Mouse (Mus musculus) retina, embryonic 14.5 days (tissue): ENCODE data around the gene Nedd9.
"Not testable (repeated sequence)": the region's sequence is repeated elsewhere in the genome, so short reads cannot be mapped to it uniquely, and the experiment has no call there.

Source experiments
- DNase-seq: peaks from one replicate; pipeline ENCODE4 v3.0.0-alpha.2; 2015; ENCODE audit warnings: low spot score

Gene Nedd9

GRCm38 (mm10) chr13:41374886-41375285, 112.3 kb downstream of the Nedd9 start:
- no peak for DNase-seq

- DNase-seq, result no peak
These were observed 114.4 kb downstream of the Nedd9 start for GRCm38 (mm10) chr13:41372555-41373460.

- DNase-seq, result no peak
These were observed 115.6 kb downstream of the Nedd9 start for GRCm38 (mm10) chr13:41371547-41371946.

GRCm38 (mm10) chr13:41368612-41369011, 118.5 kb downstream of the Nedd9 start:
- DNase-seq, result no peak

GRCm38 (mm10) chr13:41367176-41367611, 120.0 kb downstream of the Nedd9 start:
- DNase-seq, result no peak

- not testable (repeated sequence) for DNase-seq
These were observed 120.6 kb downstream of the Nedd9 start for GRCm38 (mm10) chr13:41366609-41367008.

- DNase-seq, result no peak
These were observed 122.9 kb downstream of the Nedd9 start for GRCm38 (mm10) chr13:41364273-41364672.

- no peak for DNase-seq
These were observed 124.3 kb downstream of the Nedd9 start for GRCm38 (mm10) chr13:41362909-41363308.

GRCm38 (mm10) chr13:41360272-41360815, 126.8 kb downstream of the Nedd9 start:
- no peak for DNase-seq

- peak; percentile 48 for DNase-seq
These were observed 127.6 kb downstream of the Nedd9 start for GRCm38 (mm10) chr13:41359330-41360215.

- peak; percentile 96 for DNase-seq
These were observed 128.5 kb downstream of the Nedd9 start for GRCm38 (mm10) chr13:41358480-41359180.

GRCm38 (mm10) chr13:41358009-41358408, 129.2 kb downstream of the Nedd9 start:
- DNase-seq, result peak; percentile 25

GRCm38 (mm10) chr13:41357586-41357985, 129.6 kb downstream of the Nedd9 start:
- DNase-seq, result no peak

GRCm38 (mm10) chr13:41357161-41357560, 130.0 kb downstream of the Nedd9 start:
- no peak for DNase-seq

GRCm38 (mm10) chr13:41355552-41355951, 131.6 kb downstream of the Nedd9 start:
- no peak for DNase-seq

GRCm38 (mm10) chr13:41354591-41354990, 132.6 kb downstream of the Nedd9 start:
- no peak for DNase-seq

GRCm38 (mm10) chr13:41353676-41354075, 133.5 kb downstream of the Nedd9 start:
- no peak for DNase-seq

- no peak for DNase-seq
These were observed 134.8 kb downstream of the Nedd9 start for GRCm38 (mm10) chr13:41352352-41352751.

GRCm38 (mm10) chr13:41350589-41350988, 136.6 kb downstream of the Nedd9 start:
- no peak for DNase-seq

- DNase-seq, result no peak
These were observed 137.4 kb downstream of the Nedd9 start for GRCm38 (mm10) chr13:41349770-41350169.

GRCm38 (mm10) chr13:41345756-41346155, 141.4 kb downstream of the Nedd9 start:
- no peak for DNase-seq

GRCm38 (mm10) chr13:41345306-41345705, 141.9 kb downstream of the Nedd9 start:
- no peak for DNase-seq
